Mouse (Mus musculus): ENCODE data around the gene Dnah11.
A peak's percentile ranks its signal among the peaks of the same experiment; 100 is the strongest.

The Dnah11 gene

DNA sequence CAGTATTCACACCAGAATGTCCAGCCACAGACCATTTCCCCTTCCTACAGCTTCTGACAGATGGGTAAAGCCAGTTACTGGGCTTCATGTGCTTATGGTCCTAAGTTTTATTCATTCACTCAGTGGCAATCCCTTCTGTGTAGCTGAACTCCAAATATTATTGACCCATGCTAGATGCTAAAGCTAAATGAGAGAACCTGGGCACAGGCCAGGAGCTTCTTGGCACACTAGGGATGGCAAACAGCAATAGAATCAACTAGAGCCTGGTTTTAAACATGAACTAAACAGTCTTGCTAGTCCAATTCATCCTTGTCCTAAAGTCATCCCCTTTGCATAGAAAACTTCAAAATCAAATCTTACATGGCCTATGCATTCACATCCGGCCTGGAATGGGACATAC lies 113.6 kb downstream of the Dnah11 start:
- DNase-seq (ENCODE audit: low read depth) = no peak

DNA sequence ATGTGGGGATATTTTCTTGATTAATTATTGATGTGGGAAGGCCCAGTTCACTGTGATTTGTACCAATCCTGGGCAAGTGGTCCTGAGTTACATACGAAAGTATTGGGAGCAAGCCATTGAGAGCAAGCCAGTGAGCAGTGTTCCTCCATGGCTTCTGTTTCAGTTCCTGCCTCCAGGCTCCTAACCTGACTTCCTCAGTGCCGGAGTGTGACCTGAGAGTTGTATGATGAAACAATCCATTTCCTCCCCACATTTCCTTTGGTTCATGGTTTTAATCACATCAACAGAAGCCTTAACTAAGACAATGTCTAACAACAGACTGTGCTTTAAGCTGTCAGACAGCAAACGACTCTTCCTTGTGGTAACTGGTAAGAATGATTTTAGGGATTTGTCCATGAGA lies 114.0 kb downstream of the Dnah11 start:
- no peak for DNase-seq (ENCODE audit: low read depth)

DNA sequence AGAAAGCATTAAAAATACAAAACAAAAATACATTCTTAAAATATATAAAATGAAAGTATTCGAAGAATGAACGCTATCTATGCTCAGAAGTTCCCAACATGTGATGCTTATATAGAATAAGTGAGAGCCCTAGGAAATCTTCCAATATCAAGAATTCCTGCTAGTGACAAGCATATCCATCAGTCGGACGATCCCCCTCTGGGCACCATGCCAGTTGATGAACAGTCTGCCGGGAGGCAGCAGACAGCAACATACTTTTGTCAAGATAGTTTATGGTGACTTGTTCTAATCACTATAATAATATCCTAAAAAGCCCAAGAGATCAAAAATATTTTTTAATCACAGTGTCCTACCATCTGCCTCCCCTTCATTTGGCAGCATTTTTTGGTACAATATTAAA lies 114.7 kb downstream of the Dnah11 start:
- DNase-seq (ENCODE audit: low read depth) = no peak

DNA sequence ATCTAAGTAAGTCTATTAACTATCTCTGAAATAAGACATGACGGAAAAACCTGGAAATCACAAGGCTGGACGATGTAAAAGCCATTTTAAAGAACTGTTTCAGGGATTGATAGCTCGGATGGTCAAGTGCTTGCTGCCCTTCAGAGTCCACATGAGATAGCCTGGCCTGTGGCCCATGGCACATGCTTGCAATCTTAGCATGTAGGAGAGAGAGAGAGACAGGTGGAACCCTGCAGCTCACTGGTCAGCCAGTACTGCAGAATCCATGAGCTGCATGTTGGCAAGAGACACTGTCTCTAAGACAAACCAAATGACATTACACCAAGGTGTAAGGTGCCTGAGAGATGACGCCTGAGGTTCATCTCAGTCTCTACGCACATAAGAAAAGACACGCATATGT lies 118.4 kb downstream of the Dnah11 start:
- DNase-seq (ENCODE audit: low read depth) = no peak

DNA sequence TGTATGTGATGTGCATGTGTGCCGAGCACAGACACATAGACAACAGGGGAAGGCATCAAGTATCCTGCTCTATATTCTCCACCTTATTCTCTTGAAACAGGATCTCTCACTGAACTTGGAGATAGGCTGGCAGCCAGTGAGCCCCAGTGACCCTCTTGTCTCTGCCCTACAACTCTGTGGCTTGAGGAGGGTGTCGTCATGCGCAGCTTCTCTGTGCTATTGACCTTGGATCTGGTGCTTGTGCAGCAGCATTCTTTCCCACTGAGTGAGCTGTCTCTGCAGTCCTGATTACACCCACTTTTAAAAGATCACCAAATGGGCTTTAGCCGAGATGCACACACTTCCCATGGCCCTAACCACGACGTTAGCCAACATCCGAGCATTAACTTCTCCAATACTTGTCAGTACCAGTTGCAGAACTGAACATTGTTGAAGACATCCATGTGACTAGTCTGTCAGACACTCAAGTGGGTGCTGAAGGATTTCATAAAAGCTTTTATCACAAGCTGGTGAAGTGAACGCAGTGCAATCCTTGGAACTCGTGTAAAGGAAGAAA lies 120.3 kb downstream of the Dnah11 start:
- DNase-seq (ENCODE audit: low read depth) = no peak

DNA sequence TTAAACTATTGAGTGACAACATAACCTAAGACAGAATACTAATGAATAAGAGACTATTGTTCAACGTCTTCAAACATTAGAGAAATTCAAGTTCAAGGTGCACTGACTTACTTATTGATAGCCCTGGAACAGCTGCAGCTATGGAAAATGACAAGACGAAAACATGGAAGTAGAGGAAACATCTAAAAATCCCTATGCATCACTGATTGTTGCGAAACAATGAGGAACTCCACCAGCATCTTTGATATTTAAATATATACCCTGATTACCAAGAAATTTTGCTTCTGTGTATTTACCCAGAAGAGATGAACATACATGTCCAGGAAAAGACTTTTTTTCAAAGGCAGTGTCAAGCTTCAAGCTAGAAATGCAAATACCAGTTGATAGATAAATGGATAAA lies 122.0 kb downstream of the Dnah11 start:
- DNase-seq (ENCODE audit: low read depth) = no peak

DNA sequence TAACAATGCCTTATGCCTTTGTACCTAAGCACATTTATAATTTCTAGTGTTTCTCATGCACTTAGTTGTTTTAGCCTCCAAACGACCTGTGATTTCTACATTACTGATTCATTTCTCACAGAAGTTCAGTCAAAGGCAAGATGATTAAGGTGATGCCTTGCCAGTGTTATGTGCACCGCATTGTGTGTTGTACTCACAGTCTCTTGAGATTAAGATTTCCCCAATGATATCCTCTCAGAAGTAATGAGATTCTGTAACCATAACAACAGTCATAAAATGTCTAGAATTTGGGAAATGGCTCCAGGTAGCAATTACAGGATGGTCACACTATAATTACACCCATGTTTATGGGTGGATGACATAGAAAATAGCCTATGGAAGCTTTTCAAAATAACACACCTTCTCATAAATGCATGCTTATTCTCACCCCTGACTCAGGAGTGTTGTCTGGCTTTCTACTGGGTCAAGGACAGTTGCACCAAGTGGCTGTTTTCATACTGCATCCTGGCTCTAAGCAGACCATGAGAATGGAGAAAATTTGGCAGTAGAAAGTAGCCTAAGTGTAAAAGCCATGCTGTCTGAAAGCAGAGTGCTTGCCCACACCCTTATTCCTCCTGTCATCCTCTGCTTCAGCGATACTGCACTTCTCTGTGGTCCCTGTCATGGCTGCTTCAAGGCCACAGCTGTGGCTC lies 126.5 kb downstream of the Dnah11 start:
- no peak for DNase-seq (ENCODE audit: low read depth)

DNA sequence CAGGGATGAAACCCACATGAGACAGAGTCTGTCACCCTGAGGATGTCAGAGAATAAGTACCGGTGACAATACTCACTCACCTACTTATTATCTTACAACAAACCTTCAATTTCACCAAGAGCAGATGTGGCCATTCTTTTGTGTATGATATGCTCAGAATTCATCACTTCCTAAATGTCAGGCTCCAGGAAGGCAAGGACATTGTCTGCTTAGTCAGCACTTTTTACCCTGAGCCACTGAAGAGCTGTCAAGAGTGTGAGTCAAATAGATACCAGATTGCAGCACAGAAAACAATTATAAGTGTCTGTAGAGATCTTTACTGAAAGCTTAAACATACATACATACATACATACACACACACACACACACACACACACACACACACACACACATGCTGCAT lies 127.2 kb downstream of the Dnah11 start:
- DNase-seq (ENCODE audit: low read depth) = no peak

DNA sequence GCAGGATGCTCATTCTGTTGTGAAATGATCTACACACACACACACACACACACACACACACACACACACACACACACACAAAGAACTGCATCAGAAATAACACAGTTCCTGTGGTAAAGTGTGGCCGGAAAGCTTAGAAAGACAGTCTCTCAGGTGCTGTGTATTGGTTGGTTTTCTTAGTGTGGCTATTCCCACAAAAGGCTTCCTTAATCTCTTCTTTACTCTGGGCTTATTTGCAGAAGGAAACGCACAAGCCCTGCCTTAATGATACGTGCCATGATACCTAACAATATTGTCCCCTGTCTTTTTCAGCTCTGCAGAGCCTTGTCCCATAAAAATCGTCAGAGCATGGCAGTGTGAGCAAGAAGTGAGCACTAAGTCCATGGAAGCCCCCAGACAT lies 130.1 kb downstream of the Dnah11 start:
- no peak for DNase-seq (ENCODE audit: low read depth)

DNA sequence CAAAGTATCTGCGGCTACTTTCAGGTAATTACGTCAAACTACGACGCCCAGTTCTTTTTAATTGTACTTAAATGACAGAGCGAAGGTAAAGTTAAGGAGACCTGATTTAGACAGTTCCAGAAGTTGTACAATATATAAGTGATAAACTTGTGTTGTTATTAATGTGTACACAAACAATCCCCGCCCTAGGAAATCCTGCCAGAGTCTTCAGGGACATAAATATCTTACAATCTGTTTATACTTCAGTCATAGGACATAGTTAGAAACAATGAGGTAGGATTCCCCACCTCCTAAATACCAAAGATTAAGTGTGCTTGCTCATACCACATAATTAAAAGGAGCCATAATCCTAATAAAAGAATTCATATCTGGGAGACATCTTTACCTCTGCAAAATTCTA lies 136.5 kb downstream of the Dnah11 start:
- DNase-seq (ENCODE audit: low read depth) = no peak

DNA sequence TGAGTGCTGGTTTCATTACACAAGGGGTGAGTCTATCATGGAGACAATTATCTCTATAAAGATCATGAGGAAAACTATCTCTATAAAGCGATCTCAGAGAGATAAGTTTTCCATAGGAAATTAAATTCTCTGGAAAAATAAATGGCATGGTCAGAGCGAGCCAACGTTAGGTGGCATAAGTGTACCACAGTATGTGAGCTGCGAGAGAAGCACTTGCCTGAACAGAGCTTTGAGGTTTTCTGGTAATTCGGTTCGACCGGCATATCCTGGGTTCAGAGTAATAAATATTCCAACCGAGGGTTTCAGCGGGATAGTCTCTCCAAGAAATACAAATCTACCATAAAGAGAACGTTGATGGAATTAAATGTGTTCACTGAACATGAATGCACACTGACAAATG lies 142.0 kb downstream of the Dnah11 start:
- no peak for DNase-seq (ENCODE audit: low read depth)

DNA sequence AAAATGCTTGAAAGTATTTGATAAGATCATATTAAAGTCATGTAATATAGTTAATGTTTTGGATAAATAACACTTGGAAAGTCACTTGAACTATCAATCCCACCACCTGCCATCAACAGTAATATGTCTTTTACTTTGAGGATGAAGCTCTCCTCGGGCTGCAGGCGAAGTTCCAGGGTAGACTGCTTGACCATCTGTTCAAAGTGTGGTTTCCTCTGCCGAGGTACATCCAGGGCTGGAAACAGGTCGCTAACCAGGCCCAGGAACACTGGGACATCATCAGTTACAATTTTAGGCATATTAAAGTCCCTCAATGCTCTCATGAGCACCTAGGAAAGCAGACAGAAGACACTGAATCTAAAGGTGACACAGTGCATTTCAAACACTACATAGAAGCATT lies 153.5 kb downstream of the Dnah11 start:
- DNase-seq (ENCODE audit: low read depth) = no peak

DNA sequence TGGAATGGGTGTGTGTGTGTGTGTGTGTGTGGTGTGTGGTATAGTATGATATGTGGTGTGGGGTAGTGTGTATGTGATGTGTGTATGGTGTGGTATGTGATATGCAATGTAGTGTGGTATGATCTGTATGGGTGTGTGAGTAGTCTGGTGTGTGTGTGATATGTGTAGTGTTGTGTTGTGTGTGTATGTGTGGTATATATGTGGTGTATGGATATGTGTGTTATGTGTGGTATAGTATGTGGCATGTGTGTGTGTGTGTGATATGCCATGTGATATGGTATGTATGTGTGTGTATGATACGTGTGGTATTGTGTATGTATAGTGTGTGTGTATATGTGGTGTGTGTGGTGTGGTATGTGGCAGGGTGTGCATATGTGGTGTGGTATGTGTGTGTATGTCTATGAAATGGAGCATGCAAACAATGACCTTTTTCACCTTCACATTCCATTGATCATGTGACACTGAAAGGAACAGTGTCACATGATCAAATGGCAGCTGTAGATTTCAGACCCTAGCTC lies 155.7 kb downstream of the Dnah11 start:
- DNase-seq (ENCODE audit: low read depth) = no peak

DNA sequence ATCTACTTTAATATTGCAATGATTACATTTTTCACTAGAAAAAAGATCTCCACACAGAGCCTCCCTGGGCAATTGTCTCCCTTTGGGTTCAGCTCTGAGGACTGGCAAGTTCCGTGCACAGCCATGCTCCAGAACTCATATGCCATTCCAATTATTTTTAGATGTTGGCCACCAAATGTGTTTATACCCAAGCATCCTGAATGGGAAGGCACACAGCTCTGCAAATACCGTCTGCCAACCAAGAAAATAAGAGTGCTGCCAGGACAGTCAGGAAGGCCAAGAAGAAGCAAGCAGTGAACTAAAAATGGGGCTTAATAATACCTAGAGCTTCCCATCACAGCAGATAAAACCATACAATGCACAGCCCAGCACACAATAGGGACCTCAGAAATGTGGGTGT lies 156.6 kb downstream of the Dnah11 start:
- DNase-seq (ENCODE audit: low read depth) = no peak

DNA sequence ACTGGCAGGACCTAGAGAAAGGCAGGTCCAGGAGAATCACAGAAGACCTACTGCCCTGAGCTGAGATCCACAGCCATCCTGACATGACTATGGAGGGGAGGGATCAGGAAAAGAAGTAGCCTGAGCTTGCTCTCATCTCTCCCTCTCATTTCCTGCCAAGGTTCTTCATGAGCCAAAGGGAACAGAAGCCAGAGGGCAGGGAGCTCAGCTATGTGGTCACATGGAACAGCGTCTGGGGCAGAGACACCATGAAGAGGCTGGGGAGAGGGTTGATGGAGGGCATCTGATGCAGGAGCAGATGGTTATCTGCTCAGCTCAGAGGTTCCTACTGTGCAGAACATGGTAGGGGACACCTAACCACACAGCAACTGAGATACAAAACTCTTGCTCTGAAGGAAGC lies 163.9 kb downstream of the Dnah11 start:
- DNase-seq (ENCODE audit: low read depth) = no peak

DNA sequence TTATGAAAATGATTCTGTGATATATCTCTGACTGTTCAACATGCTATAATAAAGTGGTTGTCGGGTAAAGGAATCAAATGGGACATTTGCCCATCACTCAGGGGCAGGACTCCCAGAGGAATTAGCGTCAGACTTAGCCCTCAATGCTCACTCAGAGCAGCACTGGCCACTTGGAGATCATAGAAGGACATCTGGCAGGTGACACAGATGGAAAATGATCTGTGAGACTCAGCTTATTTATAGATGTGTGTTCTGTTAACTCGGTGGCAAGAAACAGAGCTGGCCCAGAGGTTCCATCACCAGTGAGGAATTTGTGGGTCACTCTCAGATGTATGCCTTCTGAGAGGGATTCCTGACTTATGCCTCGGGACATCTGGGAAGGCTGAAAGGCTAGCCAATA lies 173.1 kb downstream of the Dnah11 start:
- DNase-seq (ENCODE audit: low read depth) = no peak

DNA sequence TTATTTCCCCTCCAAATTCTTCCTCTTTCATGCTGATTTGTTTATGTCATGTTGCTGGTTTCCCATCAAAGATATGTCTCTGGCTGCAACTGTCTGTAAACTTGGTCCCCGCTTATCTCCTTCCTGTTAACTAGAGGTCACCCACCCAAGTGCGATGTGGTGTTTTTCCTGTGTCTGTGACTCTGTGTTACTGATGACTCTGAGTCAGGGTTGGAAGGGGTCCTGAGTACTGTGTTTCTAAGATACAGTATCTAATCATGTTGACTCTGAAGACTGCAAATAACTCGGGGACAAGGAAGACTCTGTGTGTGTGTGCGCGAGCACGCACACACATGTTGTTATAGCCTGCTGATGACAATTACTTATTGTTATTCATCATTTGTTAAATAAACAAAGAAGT lies 179.9 kb downstream of the Dnah11 start:
- DNase-seq (ENCODE audit: low read depth) = no peak

DNA sequence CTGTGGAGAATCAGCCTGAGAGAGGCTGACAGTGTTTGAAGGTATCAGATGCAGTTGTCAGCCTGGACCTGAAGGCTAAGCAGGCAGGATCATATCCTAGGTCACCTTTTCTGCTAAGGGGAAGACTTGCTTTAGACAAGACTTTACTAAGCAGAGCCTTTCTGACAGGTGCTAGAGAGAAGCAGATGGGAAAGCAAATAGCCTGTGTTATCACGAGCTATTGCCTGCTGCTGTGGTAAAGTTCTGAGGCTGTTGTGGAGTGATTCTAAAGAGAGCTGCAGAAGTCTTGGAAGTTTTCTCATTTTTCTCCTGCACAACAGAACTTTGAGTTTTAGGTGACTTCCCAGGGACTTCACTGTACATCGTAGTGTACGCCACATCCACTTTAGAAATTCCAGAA lies 185.0 kb downstream of the Dnah11 start:
- no peak for DNase-seq (ENCODE audit: low read depth)

DNA sequence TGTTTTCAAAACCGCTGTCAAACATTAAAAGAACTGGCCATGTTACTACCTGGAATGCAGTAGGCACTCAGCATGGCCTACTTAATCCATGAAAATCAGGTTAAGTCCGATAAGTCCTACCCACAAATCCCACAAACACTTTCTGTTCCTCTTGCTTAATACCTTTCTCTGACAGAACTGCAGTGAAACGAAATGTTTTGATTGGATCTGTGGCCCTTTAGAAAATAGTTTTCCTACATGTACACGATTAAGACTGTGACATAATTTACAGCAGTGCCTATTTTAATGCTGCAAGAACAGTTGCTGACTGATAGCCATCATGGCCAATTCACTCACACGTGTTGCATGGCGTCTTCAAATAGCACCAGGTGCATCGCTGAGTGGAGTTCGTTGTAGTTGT lies 186.9 kb downstream of the Dnah11 start:
- no peak for DNase-seq (ENCODE audit: low read depth)

DNA sequence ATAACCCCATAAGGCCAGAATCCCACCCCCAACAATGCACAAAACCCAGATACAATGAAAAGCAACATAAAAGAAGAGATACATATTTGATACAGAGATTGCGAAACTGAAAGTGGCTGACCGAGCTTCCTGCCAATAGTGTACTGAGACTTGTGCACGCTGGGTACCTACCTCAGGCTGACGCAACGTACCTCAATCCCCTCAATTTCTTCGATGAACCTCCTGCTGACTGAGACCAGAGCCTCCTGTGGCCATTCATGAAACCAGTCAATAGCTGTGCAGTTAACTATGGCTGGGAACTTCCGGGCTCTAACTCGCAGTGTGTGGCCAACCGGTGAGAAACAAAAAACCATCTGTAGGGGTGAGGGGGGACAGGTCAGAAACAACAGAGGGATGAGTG lies 203.9 kb downstream of the Dnah11 start:
- no peak for DNase-seq (ENCODE audit: low read depth)

DNA sequence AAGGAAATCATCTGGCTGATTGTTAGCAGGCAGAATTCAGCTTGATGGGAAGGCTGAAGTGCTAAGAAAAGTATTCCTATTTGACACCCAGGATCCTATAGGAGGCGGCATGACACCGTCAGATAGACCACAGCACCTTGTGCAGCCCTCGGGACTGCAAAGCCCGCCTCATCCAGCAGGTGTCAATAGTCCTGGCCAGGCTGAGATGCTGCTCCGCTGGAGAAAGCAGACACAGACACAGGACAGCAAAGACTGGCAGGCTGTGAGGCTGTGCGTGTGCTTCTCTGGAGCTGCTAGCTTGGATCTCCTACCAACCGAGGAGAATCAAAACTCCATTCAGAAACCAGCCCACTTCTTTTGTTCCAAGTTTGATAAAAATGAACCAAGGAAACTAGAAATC lies 205.3 kb downstream of the Dnah11 start:
- DNase-seq (ENCODE audit: low read depth) = peak; percentile 20

DNA sequence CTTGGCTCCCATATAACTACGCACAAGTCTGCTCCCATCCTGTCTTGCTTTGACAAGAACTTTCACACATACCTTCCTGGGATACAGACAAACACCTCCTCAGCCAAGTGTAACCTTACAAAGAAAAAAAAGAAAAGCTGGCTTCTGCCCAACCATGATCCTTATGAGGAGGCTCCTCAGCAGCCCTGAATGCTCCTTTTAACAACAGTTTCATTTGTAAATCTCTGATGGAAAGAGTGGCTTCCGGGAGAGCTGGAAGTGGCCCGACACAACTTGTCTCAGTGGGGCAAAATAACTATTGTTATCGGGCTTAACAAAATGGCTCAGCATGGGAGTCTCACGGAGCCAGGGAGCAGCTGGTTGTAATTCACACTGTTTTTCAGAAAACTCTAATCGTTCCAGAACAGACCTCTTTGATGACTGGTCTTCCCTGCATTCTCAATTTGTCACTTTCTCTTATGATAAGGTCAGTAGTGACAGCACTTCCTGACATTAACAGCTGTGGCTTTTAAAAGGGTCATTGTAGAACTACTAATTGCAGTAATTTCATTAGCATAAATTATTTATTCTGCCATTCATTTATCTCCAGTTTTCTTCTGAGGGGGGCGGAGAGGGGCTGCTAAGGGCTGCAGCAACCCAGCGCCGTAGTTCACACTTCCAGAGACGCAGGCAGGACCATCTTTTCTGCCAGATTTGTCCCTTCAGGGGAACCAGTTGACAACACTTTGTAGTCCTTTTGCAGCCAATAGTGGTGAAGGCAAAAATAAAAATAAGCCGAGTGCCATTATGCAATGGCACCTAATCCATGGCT lies 209.6 kb downstream of the Dnah11 start:
- no peak for DNase-seq (ENCODE audit: low read depth)

DNA sequence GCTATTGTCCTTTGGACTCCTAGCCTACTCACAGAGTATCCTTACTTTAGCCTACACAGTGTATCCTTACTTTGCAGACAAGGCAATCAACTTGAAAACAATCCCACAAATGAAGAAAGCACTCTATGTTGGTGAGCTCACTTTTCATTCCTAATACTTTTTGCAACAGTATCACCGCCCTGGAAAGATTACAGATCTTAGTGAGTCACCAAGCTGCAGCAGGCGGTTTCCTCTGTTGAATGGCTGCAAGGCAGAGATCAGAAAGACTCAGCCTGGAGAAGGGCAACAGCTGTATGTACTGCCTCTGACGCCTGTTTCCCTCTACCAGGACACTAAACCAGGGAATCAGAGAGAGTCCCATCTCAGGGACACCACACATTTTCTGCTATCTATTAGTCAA lies 218.5 kb downstream of the Dnah11 start:
- no peak for DNase-seq (ENCODE audit: low read depth)
